Mouse (Mus musculus): Measurements from ENCODE around the gene Hmox1. TPM values are rescaled to one million over a fixed set of nuclear protein-coding genes. Genes with fewer than 3 reads are reported as not detected.

The Hmox1 gene
- polyA plus RNA-seq (2015; fragmentation: Nextera tagmentation; extraction: Ambion mirVana) = 11.3 and 12.8 TPM in 2 replicates

DNA sequence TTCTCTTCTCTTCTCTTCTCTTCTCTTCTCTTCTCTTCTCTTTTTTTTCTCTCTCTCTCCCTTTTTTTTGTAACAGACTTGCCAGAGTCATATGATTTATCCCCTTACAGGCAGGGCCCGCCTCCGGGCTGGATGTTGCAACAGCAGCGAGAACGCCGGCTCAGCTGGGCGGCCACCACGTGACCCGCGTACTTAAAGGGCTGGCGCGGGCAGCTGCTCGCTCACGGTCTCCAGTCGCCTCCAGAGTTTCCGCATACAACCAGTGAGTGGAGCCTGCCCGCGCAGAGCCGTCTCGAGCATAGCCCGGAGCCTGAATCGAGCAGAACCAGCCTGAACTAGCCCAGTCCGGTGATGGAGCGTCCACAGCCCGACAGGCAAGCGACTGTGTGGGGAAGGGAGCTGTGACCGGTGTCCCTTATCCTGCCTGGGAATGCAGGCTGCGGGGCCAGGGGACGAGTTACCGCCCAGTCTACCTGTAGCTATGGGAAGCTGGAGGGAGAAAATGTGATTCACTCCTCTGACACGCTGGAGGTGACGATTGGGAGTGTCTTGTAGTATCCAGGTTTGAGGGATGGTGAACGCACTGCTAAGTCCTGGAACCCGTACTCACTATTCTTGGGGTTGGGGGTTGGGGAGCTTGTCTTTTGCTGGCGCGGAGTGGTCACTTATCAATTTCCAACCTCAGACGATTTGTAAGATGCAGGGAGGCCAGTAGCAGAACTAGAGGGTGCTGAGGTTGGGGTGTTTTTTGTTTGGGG, at the start of gene Hmox1:
Hmox1 (plus strand) TSS at position 223 of the 758 bp plus-strand sequence.
- WGBS = under 1% methylated on average over 36 of the region's 36 CpGs

GRCm38 (mm10) chr8:75046303-75046702, 47.1 kb upstream of the Hmox1 start:
- H3K4me3 ChIP-seq = no peak overlapping the region
- no peak overlapping the region for H3K4me2 ChIP-seq
- H3K9me3 ChIP-seq (replicated peaks) = no peaks in the 10 kb centered on the region
- no peaks in the 10 kb centered on the region for H3K27me3 ChIP-seq
- no peaks in the 10 kb centered on the region for H3K36me3 ChIP-seq (ENCODE audit: poor library complexity, severe bottlenecking)
- H3K9ac ChIP-seq = no peak overlapping the region
- H3K4me1 ChIP-seq = no peaks in the 10 kb centered on the region
- no peak for ATAC-seq
- 88% methylated on average over 1 of the region's 1 CpGs for WGBS
- no peak overlapping the region for H3K27ac ChIP-seq

More for the DNA sequence above, at the start of gene Hmox1:
- no peaks in the 10 kb centered on the region for H3K36me3 ChIP-seq (ENCODE audit: poor library complexity, severe bottlenecking)
- peaks cover 17% of the 10 kb centered on the region; the same call in 1 of the 2 replicates for H3K4me1 ChIP-seq
- peak; percentile 94 for ATAC-seq
- H3K9ac ChIP-seq = peak within 1 kb of the TSS; percentile 75
- H3K4me2 ChIP-seq = peak within 1 kb of the TSS; percentile 90
- H3K4me3 ChIP-seq = peak within 1 kb of the TSS; percentile 55
- no peak within 1 kb of the TSS for H3K27ac ChIP-seq
- H3K9me3 ChIP-seq (replicated peaks) = no peaks in the 10 kb centered on the region
- H3K27me3 ChIP-seq = no peaks in the 10 kb centered on the region

- Histone ChIP-seq H3K4me1 (no peaks in the 10 kb centered on the region), H3K4me3 (no peak overlapping the region), H3K36me3 (ENCODE audit: poor library complexity, severe bottlenecking) (no peaks in the 10 kb centered on the region), H3K9ac (no peak overlapping the region), H3K4me2 (no peak overlapping the region), H3K27me3 (no peaks in the 10 kb centered on the region), H3K9me3 (replicated peaks) (no peaks in the 10 kb centered on the region), H3K27ac (no peak overlapping the region)
- no peak for ATAC-seq
- 92% methylated on average over 3 of the region's 3 CpGs for WGBS
Measured at GRCm38 (mm10) chr8:75047784-75048183, 45.6 kb upstream of the Hmox1 start.

DNA sequence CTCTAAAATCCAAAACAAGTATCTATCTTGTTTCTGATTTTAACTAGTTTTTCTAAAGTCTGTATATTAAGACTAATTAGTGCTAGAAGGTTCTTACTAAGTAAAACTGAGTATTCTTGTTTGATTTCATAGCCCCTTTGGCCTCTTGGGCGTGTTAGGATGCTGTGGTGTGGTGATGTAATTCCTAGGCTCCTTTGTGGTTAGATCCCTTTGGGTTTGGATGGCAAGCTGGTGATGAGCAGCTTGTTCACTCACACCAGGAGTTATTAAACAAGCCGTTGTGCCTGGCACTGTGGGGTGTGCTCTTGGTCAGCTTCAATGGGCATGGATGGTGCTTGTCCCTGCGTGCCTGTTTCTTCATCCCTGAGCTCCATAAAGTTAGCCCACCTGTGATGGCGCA, 40.1 kb upstream of the Hmox1 start:
- Histone ChIP-seq H3K4me2 (no peak overlapping the region), H3K36me3 (ENCODE audit: poor library complexity, severe bottlenecking) (peaks cover 13% of the 10 kb centered on the region; the same call in 1 of the 2 replicates), H3K4me3 (no peak overlapping the region), H3K9me3 (replicated peaks) (no peaks in the 10 kb centered on the region), H3K4me1 (peaks cover 4% of the 10 kb centered on the region; the same call in 1 of the 2 replicates), H3K9ac (no peak overlapping the region), H3K27me3 (no peaks in the 10 kb centered on the region), H3K27ac (no peak overlapping the region)
- WGBS = 87% methylated on average over 4 of the region's 4 CpGs
- ATAC-seq = no peak

GRCm38 (mm10) chr8:75055673-75056072, 37.7 kb upstream of the Hmox1 start:
- peaks cover 15% of the 10 kb centered on the region; the same call in 1 of the 2 replicates for H3K36me3 ChIP-seq (ENCODE audit: poor library complexity, severe bottlenecking)
- no peak overlapping the region for H3K4me2 ChIP-seq
- 95% methylated on average over 2 of the region's 2 CpGs for WGBS
- ATAC-seq = no peak
- no peaks in the 10 kb centered on the region for H3K27me3 ChIP-seq
- H3K4me1 ChIP-seq = peaks cover 4% of the 10 kb centered on the region; the same call in 1 of the 2 replicates
- H3K9ac ChIP-seq = no peak overlapping the region
- H3K9me3 ChIP-seq (replicated peaks) = no peaks in the 10 kb centered on the region
- no peak overlapping the region for H3K4me3 ChIP-seq
- H3K27ac ChIP-seq = no peak overlapping the region

GRCm38 (mm10) chr8:75060022-75060421, 33.4 kb upstream of the Hmox1 start:
- Histone ChIP-seq H3K4me2 (no peak overlapping the region), H3K27me3 (no peaks in the 10 kb centered on the region), H3K9me3 (replicated peaks) (no peaks in the 10 kb centered on the region), H3K4me3 (no peak overlapping the region), H3K36me3 (ENCODE audit: poor library complexity, severe bottlenecking) (peaks cover 18% of the 10 kb centered on the region; the same call in 1 of the 2 replicates), H3K4me1 (no peaks in the 10 kb centered on the region), H3K27ac (no peak overlapping the region), H3K9ac (no peak overlapping the region)
- WGBS = 77% methylated on average over 6 of the region's 6 CpGs
- no peak for ATAC-seq

GRCm38 (mm10) chr8:75060815-75061214, 32.6 kb upstream of the Hmox1 start:
- no peaks in the 10 kb centered on the region for H3K27me3 ChIP-seq
- peaks cover 18% of the 10 kb centered on the region; the same call in 1 of the 2 replicates for H3K36me3 ChIP-seq (ENCODE audit: poor library complexity, severe bottlenecking)
- H3K4me3 ChIP-seq = no peak overlapping the region
- H3K4me2 ChIP-seq = no peak overlapping the region
- 83% methylated on average over 2 of the region's 2 CpGs for WGBS
- ATAC-seq = no peak
- H3K9me3 ChIP-seq (replicated peaks) = no peaks in the 10 kb centered on the region
- H3K27ac ChIP-seq = no peak overlapping the region
- H3K4me1 ChIP-seq = no peaks in the 10 kb centered on the region
- no peak overlapping the region for H3K9ac ChIP-seq

DNA sequence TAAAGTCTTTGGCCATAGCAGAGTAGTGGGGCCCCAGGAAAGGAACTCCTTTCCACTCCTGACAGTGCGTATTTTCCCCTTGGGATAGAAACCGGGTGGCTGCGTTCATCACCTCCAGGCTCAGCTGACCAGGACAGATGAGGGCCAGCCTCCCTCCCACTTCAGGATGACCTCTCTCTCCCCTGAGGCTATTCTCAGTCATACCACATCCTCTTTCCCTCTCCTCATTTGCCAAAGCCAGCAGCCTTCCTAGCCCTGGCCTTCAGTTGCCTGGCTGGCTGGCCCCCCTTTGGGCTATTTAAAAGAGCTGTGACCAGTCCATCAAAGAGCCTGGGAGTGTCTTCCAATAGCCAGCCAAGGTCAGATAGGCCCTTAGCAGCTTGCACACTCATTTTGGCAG, 30.1 kb upstream of the Hmox1 start:
- peaks cover 6% of the 10 kb centered on the region; the same call in 1 of the 2 replicates for H3K36me3 ChIP-seq (ENCODE audit: poor library complexity, severe bottlenecking)

GRCm38 (mm10) chr8:75064790-75065189, 28.6 kb upstream of the Hmox1 start:
- Histone ChIP-seq H3K27me3 (no peaks in the 10 kb centered on the region), H3K27ac (no peak overlapping the region), H3K9me3 (replicated peaks) (no peaks in the 10 kb centered on the region), H3K4me1 (no peaks in the 10 kb centered on the region), H3K9ac (no peak overlapping the region), H3K4me3 (no peak overlapping the region), H3K36me3 (ENCODE audit: poor library complexity, severe bottlenecking) (0 out of 2 replicates have a peak, but pooled peaks cover 3% of the 10 kb centered on the region), H3K4me2 (no peak overlapping the region)
- WGBS = 89% methylated on average over 3 of the region's 3 CpGs
- ATAC-seq = no peak

More for the DNA sequence above, 30.1 kb upstream of the Hmox1 start:
- no peak for ATAC-seq
- no peak overlapping the region for H3K4me2 ChIP-seq
- H3K9ac ChIP-seq = no peak overlapping the region
- H3K9me3 ChIP-seq (replicated peaks) = no peaks in the 10 kb centered on the region
- H3K27ac ChIP-seq = no peak overlapping the region
- 100% methylated on average over 3 of the region's 3 CpGs for WGBS
- H3K4me3 ChIP-seq = no peak overlapping the region
- H3K27me3 ChIP-seq = no peaks in the 10 kb centered on the region
- H3K4me1 ChIP-seq = no peaks in the 10 kb centered on the region

DNA sequence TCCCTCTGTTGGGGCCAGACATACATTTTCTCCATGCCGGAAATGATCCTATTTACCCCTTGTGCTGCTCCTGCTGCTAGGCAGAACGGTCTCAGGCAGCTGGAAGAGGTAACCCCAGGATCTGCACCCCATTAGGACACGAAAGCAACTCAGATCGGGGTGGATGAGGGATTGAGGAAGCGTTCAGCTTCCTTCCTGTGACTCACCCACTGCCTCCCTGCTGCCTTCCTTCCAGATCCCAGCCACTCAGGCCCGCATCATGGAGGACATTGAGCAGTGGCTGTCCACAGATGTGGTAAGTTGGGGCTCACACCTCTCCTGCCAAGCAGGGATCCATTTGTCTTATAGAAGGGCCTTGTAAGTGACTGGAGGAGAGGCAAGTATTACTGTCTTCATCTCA, 26.1 kb upstream of the Hmox1 start:
- Histone ChIP-seq H3K4me2 (no peak overlapping the region), H3K4me3 (no peak overlapping the region), H3K9ac (no peak overlapping the region), H3K9me3 (replicated peaks) (no peaks in the 10 kb centered on the region), H3K36me3 (ENCODE audit: poor library complexity, severe bottlenecking) (no peaks in the 10 kb centered on the region), H3K27ac (no peak overlapping the region), H3K4me1 (no peaks in the 10 kb centered on the region), H3K27me3 (no peaks in the 10 kb centered on the region)
- ATAC-seq = no peak
- 84% methylated on average over 6 of the region's 6 CpGs for WGBS

- Histone ChIP-seq H3K9me3 (replicated peaks) (no peaks in the 10 kb centered on the region), H3K4me3 (no peak overlapping the region), H3K9ac (no peak overlapping the region), H3K4me1 (no peaks in the 10 kb centered on the region), H3K27ac (no peak overlapping the region), H3K27me3 (no peaks in the 10 kb centered on the region), H3K36me3 (ENCODE audit: poor library complexity, severe bottlenecking) (no peaks in the 10 kb centered on the region), H3K4me2 (no peak overlapping the region)
- 78% methylated on average over 1 of the region's 1 CpGs for WGBS
- no peak for ATAC-seq
Measured at GRCm38 (mm10) chr8:75070297-75070696, 23.1 kb upstream of the Hmox1 start.

GRCm38 (mm10) chr8:75071627-75072346, 21.6 kb upstream of the Hmox1 start:
- H3K27ac ChIP-seq = no peak overlapping the region
- no peak overlapping the region for H3K4me3 ChIP-seq
- no peaks in the 10 kb centered on the region for H3K27me3 ChIP-seq
- H3K9ac ChIP-seq = no peak overlapping the region
- no peaks in the 10 kb centered on the region for H3K36me3 ChIP-seq (ENCODE audit: poor library complexity, severe bottlenecking)
- no peaks in the 10 kb centered on the region for H3K4me1 ChIP-seq
- peak; percentile 89 for ATAC-seq
- WGBS = 25% methylated on average over 4 of the region's 4 CpGs
- H3K9me3 ChIP-seq (replicated peaks) = no peaks in the 10 kb centered on the region
- no peak overlapping the region for H3K4me2 ChIP-seq
